7 mouse cellular contexts compared by ENCODE assay signal in the genomic region with DNA sequence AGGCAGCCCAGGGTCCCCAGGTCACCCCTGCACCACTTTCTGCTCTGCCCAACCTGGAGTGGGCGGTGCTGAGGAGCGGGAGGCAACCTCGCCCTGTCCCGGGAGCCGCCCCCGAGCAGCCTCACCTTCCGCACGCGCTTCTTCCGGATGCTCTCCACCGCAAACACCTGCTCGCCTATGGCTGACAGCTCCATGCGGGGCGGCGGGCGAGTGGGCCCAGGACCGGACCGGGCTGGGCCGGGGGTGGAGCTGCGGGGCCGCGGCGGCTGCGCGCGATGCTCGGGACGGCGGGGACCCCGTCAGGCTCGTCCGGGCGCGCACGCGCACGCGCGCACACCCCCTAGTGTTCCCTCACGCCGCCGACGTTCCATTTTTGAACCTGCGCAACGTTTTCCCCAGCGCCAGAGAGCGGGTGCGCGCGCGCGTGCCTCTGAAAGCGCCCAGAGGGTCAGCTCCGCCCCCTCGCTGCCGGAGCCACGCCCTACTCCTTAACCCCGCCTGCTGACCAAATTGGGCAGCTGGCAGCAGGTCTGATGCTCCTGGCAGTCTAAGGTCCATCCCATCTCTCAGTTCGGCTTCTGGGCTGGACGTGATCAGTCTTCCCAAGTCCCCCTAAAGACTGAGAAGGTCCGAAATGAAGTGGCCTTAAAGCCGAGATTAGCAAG. TPM values are rescaled to one million over a fixed set of nuclear protein-coding genes. Genes with fewer than 3 reads are reported as not detected.
A peak's percentile ranks its signal among the peaks of the same experiment; 100 is the strongest.
DNase-seq lines count a peak whose midpoint lies in the region; ATAC-seq and TF ChIP-seq lines count a peak whose summit lies in the region.

No protein-coding gene starts in this region.

- H3K4me3 ChIP-seq in embryonic facial prominence, embryonic 12.5 days = peak overlapping the region; percentile 64
- H3K4me3 ChIP-seq in heart, adult 2 months = peak overlapping the region; percentile 78
- H3K4me3 ChIP-seq in limb, embryonic 12.5 days (replicated peaks) = peak overlapping the region; percentile 67
- H3K4me3 ChIP-seq in midbrain, embryonic 14.5 days (replicated peaks; ENCODE audit: low read depth, low read length) = peak overlapping the region; percentile 57

- H3K36me3 ChIP-seq in embryonic facial prominence, embryonic 12.5 days = no peaks in the 10 kb centered on the region
- H3K36me3 ChIP-seq in heart, adult 2 months (ENCODE audit: control insufficient read depth, insufficient read depth, low read length) = no peaks in the 10 kb centered on the region
- H3K36me3 ChIP-seq in limb, embryonic 12.5 days = no peaks in the 10 kb centered on the region
- no peaks in the 10 kb centered on the region for H3K36me3 ChIP-seq in midbrain, embryonic 14.5 days (ENCODE audit: control insufficient read depth, insufficient read depth, low read length)

- peaks cover 14% of the 10 kb centered on the region; the same call in 1 of the 2 replicates for H3K4me1 ChIP-seq in embryonic facial prominence, embryonic 12.5 days
- H3K4me1 ChIP-seq in heart, adult 2 months (ENCODE audit: control insufficient read depth, insufficient read depth, low read length) = peaks cover 6% of the 10 kb centered on the region
- H3K4me1 ChIP-seq in limb, embryonic 12.5 days (replicated peaks) = peaks cover 17% of the 10 kb centered on the region
- peaks cover 25% of the 10 kb centered on the region for H3K4me1 ChIP-seq in midbrain, embryonic 14.5 days (ENCODE audit: control insufficient read depth, insufficient read depth, low read length)

- TF ChIP-seq POLR2A in heart, adult 2 months (IDR thresholded peaks at IDR 0.05; ENCODE audit: insufficient read depth, low read depth, low read length) = no peak

- peak; percentile 47 for TF ChIP-seq CTCF in heart, adult 2 months (IDR thresholded peaks at IDR 0.05)

- peak; percentile 16; the same call in 1 of the 2 replicates for ATAC-seq in embryonic facial prominence, embryonic 12.5 days (ENCODE audit: insufficient number of reproducible peaks, insufficient read depth, low FRiP score, low TSS enrichment)
- ATAC-seq in limb, embryonic 12.5 days (ENCODE audit: insufficient number of reproducible peaks, insufficient read depth, low FRiP score, low TSS enrichment, low read depth) = peak; percentile 33
- peak; percentile 48; the same call in 1 of the 2 replicates for ATAC-seq in midbrain, embryonic 14.5 days (ENCODE audit: low FRiP score, low TSS enrichment)

- peaks cover 41% of the 10 kb centered on the region for H3K27me3 ChIP-seq in embryonic facial prominence, embryonic 12.5 days
- H3K27me3 ChIP-seq in heart, adult 2 months (ENCODE audit: control insufficient read depth, insufficient read depth, low read length) = peaks cover 1% of the 10 kb centered on the region; the same call in 1 of the 2 replicates
- peaks cover 65% of the 10 kb centered on the region for H3K27me3 ChIP-seq in limb, embryonic 12.5 days
- peaks cover 9% of the 10 kb centered on the region; the same call in 1 of the 2 replicates for H3K27me3 ChIP-seq in midbrain, embryonic 14.5 days (ENCODE audit: control insufficient read depth, insufficient read depth, low read length)

- H3K79me2 ChIP-seq in heart, adult 2 months (replicated peaks; ENCODE audit: control insufficient read depth, insufficient read depth, low read length) = no peaks in the 10 kb centered on the region

- peak overlapping the region; percentile 59 for H3K9ac ChIP-seq in embryonic facial prominence, embryonic 12.5 days
- H3K9ac ChIP-seq in heart, adult 2 months (ENCODE audit: low read depth, low read length) = peak overlapping the region; percentile 93
- H3K9ac ChIP-seq in limb, embryonic 12.5 days (replicated peaks) = peak overlapping the region; percentile 57
- peak overlapping the region; percentile 63 for H3K9ac ChIP-seq in midbrain, embryonic 14.5 days (replicated peaks; ENCODE audit: low read length)

- intact Hi-C loops in heart, adult 2 months (cut with DNase I) = loop anchor here (5.0 kb wide), 1 partner anchor 100 kb away; a partner anchor contains a TSS

- peak; percentile 92 for DNase-seq in adrenal gland, postnatal 25 days
- peak; percentile 95 to 96 for DNase-seq in heart, adult 2 months
- peak; percentile 95 to 96 for DNase-seq in kidney, adult 8-10 months
- DNase-seq in midbrain, embryonic 14.5 days = peak; percentile 93
- DNase-seq in spleen, adult 12 weeks (ENCODE audit: low spot score) = peak; percentile 88

- WGBS in embryonic facial prominence, embryonic 12.5 days = 1% methylated on average over 62 of the region's 62 CpGs
- WGBS in heart, adult 2 months = 1% methylated on average over 62 of the region's 62 CpGs
- under 1% methylated on average over 62 of the region's 62 CpGs for WGBS in limb, embryonic 12.5 days
- under 1% methylated on average over 62 of the region's 62 CpGs for whole genome bisulfite sequencing in midbrain, embryonic 14.5 days

- TF ChIP-seq EP300 in heart, adult 2 months (IDR thresholded peaks at IDR 0.05; ENCODE audit: insufficient read depth, low read depth, low read length) = no peak

- no peaks in the 10 kb centered on the region for H3K9me3 ChIP-seq in embryonic facial prominence, embryonic 12.5 days
- no peaks in the 10 kb centered on the region for H3K9me3 ChIP-seq in limb, embryonic 12.5 days
- H3K9me3 ChIP-seq in midbrain, embryonic 14.5 days (ENCODE audit: control insufficient read depth, low read length) = no peaks in the 10 kb centered on the region

- H3K4me2 ChIP-seq in embryonic facial prominence, embryonic 12.5 days (replicated peaks) = peak overlapping the region; percentile 88
- peak overlapping the region; percentile 93 for H3K4me2 ChIP-seq in limb, embryonic 12.5 days
- H3K4me2 ChIP-seq in midbrain, embryonic 14.5 days (ENCODE audit: low read length) = peak overlapping the region; percentile 79

- H3K27ac ChIP-seq in embryonic facial prominence, embryonic 12.5 days = no peak overlapping the region
- peak overlapping the region; percentile 85 for H3K27ac ChIP-seq in heart, adult 2 months
- H3K27ac ChIP-seq in limb, embryonic 12.5 days = no peak overlapping the region
- 0 out of 2 replicates have a peak overlapping the region, but pooled peaks have one; percentile 13 for H3K27ac ChIP-seq in midbrain, embryonic 14.5 days (replicated peaks; ENCODE audit: low read depth, low read length)

RNA-seq across cellular contexts. Expression of a gene that starts 38.5 kb away (rescaled TPM):
- total RNA-seq in adrenal gland, postnatal 25 days (2021) = 15.7 and 22.4 TPM in 2 replicates
- 1.9 and 3.2 TPM in 2 replicates for polyA plus RNA-seq in embryonic facial prominence, embryonic 12.5 days (2016; fragmentation: Nextera tagmentation; extraction: Ambion mirVana)
- total RNA-seq in heart, adult 2 months (2021) = 10 to 100 TPM; 18.9 to 21.7 TPM
- polyA plus RNA-seq in heart, adult 2 months (2012; rRNA removed) = 21.4 and 31.6 TPM in 2 replicates
- polyA plus RNA-seq in limb, embryonic 12.5 days (2016; fragmentation: Nextera tagmentation; extraction: Ambion mirVana) = 2.0 and 2.5 TPM in 2 replicates
- 4.4 TPM in 2 replicates for polyA plus RNA-seq in midbrain, embryonic 14.5 days (2014; fragmentation: Nextera tagmentation; extraction: Ambion mirVana)

RNA-seq across cellular contexts. Expression of a gene that starts 41.0 kb away (rescaled TPM):
- 17.5 and 25.0 TPM in 2 replicates for total RNA-seq in adrenal gland, postnatal 25 days (2021)
- polyA plus RNA-seq in embryonic facial prominence, embryonic 12.5 days (2016; fragmentation: Nextera tagmentation; extraction: Ambion mirVana) = 8.4 and 10.0 TPM in 2 replicates
- 1 to 10 TPM; 6.8 to 7.1 TPM for total RNA-seq in heart, adult 2 months (2021)
- polyA plus RNA-seq in heart, adult 2 months (2012; rRNA removed) = 13.9 and 16.3 TPM in 2 replicates
- 11.0 and 11.8 TPM in 2 replicates for polyA plus RNA-seq in limb, embryonic 12.5 days (2016; fragmentation: Nextera tagmentation; extraction: Ambion mirVana)
- 0.92 and 5.0 TPM in 2 replicates for polyA plus RNA-seq in midbrain, embryonic 14.5 days (2014; fragmentation: Nextera tagmentation; extraction: Ambion mirVana)

Comparison
In these comparisons a context has a peak if more than half of its experiments do, and no peak if none do; other contexts are left out.
1. H3K27ac ChIP-seq: peak in heart, adult 2 months (single experiment) and midbrain, embryonic 14.5 days (single experiment); none in embryonic facial prominence, embryonic 12.5 days (single experiment) and limb, embryonic 12.5 days (single experiment).
2. Peak in every context shown above with its lines, with median percentiles within 50 percentile points of each other: DNase-seq, ATAC-seq, H3K4me2 ChIP-seq, H3K4me3 ChIP-seq and H3K9ac ChIP-seq.